Mouse (Mus musculus) activated CD4-positive, CD25-positive, alpha-beta regulatory T cell, adult 4 months (primary cell): ENCODE data around the gene Tiam1. TPM values are rescaled to one million over a fixed set of nuclear protein-coding genes. Genes with fewer than 3 reads are reported as not detected.

Experiments used
- ATAC-seq: one replicate; pipeline ENCODE4 v1.8.0; 2017
- polyA plus RNA-seq, 2 experiments: library from polyadenylated mRNA; unstranded; fragments of 100-300 nt; shearing (Covaris generic); gene quantifications; one replicate each; pipeline ENCODE4 v1.2.1; 2017

Tiam1 gene
- polyA plus RNA-seq, 2 experiments from 2014 or later: 49.7 to 53.9 TPM

GRCm38 (mm10) chr16:89946816-89947215, 196.8 kb downstream of the Tiam1 start:
- ATAC-seq: no peak

DNA sequence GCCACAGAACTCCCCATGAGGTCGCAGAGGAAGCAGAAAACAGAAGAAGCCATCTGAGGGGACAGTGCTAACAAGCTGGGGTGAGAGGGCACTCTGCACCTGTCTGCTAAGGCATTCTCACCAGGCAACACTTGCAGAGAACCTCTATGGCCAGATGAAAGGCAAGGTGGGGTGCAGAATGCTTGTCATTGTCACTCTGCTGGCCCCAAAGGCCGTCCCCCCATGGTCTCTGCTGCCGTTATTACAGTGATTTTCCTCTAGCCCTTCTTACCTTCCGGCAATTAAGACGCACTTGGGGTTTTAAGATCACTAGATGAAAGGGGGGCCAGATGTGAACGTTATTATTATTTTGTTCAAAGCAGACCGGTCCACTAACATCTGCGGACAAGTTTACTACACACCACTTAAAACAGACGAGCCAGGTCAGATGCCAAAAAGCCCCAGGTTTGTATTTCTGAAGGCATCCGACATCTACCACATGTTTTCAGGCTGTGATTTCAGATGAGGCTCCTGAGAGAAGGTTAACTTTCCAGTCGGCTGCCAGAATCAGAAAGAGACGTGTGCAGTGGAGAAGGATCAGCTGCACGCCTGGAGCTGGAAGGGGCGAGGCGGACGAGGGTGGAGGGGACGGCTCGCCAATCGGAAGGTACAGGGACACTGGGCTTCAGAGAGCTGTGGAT, 198.8 kb downstream of the Tiam1 start:
- no peak for ATAC-seq

DNA sequence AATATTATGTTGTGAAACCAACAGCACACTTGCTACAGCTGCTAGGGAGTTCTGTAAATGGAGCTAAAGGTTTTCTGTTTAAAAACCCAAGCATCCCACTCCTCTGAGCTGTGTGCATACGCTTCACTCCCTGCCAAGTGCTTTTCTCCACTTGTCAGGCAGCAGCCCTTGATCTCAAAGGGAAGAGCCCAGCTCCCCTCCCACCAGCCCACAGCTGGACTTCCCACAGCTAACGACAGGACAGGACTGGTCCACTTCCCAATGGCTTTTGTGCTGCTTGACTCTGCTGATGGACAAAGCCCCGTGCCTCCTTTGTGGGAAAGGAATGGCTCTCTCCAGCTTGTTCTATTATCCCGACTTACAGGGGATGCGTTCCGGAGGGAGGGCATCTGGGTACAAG, 199.5 kb downstream of the Tiam1 start:
- no peak for ATAC-seq

- ATAC-seq: peak; percentile 19
Measured at GRCm38 (mm10) chr16:89943267-89943971, 200.2 kb downstream of the Tiam1 start.

GRCm38 (mm10) chr16:89940696-89941095, 202.9 kb downstream of the Tiam1 start:
- no peak for ATAC-seq

DNA sequence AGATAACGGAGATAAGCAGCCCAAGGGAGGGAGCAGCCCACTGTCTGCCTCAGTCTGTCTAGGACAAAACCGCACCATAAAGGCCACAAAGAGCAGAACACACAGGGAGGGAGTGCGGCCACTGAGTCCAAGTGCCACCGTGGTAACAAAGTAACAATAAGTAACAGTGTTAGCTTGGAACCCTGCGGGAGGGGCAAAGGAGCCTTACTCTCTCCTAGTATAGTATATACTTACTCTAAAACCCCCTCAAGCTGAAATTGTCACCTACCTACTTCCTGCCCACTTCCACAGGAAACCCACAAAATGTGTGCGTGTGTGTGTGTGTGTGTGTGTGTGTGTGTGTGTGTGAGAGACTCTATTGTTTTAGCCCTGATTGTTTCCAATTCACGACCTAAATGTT, 205.3 kb downstream of the Tiam1 start:
- ATAC-seq: peak; percentile 96

GRCm38 (mm10) chr16:89936571-89936970, 207.0 kb downstream of the Tiam1 start:
- ATAC-seq: no peak

- no peak for ATAC-seq
Measured at GRCm38 (mm10) chr16:89935398-89935797, 208.2 kb downstream of the Tiam1 start.

GRCm38 (mm10) chr16:89934616-89935015, 209.0 kb downstream of the Tiam1 start:
- no peak for ATAC-seq

GRCm38 (mm10) chr16:89933976-89934375, 209.6 kb downstream of the Tiam1 start:
- no peak for ATAC-seq

- no peak for ATAC-seq
Measured at GRCm38 (mm10) chr16:89928611-89929010, 215.0 kb downstream of the Tiam1 start.

DNA sequence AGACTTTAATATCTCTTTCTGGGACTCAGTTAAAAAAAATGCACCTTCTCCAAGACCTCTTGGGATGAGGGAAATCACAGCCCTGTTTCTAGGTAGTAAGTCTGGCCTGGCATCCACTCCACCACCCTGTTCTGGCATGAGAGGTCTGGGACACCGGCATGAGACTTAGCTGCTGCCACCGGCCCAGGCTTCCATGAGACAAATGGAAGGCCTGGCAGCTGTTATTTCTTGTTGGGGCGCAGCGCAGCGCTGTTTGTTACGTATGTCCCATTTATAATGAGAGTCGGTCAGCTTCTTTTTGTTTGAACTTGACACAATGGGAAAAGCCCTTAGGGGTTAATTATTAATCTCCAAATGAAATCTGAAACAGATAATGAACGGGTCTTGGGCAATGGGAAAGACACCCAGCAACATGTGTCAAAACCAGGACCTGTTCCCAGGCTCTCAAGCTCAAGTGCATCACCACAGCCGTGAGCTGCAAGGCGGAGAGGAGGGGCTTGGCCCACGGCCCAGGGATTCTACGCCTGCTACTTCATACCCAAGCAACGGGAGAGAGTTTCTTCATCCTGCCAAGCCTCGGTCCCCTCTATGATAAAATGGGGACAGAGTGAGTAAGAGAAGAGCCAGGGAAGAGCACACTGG, 219.2 kb downstream of the Tiam1 start:
- no peak for ATAC-seq

- ATAC-seq: no peak
Measured at GRCm38 (mm10) chr16:89923311-89923710, 220.3 kb downstream of the Tiam1 start.

- ATAC-seq: no peak
Measured at GRCm38 (mm10) chr16:89922458-89922857, 221.1 kb downstream of the Tiam1 start.

DNA sequence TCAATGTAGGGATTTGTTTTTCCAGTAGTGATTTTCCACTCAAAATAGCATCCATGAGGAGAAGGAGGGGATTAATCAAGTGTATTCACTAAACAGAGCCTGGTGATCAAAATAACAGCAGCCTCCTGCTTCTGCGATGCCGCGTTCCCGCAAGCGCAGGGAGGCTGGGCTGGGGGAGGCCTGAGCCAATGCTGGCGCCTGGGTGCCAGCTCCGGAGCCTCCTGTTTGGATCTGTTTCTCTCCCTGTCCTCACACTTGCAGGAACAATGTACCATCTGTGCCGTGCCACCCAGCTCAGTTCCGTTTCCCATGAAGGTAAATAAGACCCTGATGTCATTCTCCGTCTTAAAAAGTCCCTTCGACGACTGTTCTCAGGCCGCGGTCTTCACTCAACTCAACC, 222.2 kb downstream of the Tiam1 start:
- ATAC-seq: no peak

GRCm38 (mm10) chr16:89920417-89920816, 223.2 kb downstream of the Tiam1 start:
- ATAC-seq: no peak

DNA sequence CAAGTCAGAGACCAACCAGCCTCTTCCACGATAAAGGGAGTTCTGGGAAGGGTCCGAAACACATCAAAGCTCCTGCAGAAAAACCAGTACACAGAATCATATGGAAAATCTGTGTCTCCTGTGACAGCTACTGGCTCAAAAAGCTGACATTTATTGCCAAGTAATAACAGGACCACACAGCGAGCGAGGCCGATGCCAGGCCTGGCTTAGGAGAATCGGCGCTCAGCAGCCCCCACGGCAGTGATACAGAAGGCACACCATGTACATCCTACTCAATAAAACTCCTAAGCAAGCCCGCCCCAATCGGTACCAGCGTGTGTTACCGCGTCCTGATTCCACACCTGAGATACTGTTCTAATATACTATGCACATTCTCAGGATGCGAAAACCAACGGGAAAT, 226.2 kb downstream of the Tiam1 start:
- ATAC-seq: no peak

DNA sequence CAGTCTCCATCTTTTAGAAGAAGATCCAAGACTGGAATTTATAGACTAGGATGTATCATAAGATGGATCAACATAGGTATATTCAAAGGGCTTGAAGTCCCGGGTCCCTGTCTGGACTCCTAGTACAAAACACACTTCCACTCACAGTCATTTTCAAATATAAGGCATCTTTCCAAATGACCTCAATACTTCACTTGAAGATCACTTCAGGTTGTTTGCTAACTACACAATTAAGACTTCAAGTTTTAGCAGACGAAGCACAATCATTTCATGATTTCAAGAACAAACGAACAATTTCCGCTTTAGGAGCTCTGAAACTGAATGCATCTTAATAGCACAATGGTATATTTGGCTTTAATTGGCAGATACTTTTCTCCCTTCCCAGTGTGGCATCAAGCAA, 228.6 kb downstream of the Tiam1 start:
- ATAC-seq: no peak

- no peak for ATAC-seq
Measured at GRCm38 (mm10) chr16:89912686-89913375, 230.7 kb downstream of the Tiam1 start.

DNA sequence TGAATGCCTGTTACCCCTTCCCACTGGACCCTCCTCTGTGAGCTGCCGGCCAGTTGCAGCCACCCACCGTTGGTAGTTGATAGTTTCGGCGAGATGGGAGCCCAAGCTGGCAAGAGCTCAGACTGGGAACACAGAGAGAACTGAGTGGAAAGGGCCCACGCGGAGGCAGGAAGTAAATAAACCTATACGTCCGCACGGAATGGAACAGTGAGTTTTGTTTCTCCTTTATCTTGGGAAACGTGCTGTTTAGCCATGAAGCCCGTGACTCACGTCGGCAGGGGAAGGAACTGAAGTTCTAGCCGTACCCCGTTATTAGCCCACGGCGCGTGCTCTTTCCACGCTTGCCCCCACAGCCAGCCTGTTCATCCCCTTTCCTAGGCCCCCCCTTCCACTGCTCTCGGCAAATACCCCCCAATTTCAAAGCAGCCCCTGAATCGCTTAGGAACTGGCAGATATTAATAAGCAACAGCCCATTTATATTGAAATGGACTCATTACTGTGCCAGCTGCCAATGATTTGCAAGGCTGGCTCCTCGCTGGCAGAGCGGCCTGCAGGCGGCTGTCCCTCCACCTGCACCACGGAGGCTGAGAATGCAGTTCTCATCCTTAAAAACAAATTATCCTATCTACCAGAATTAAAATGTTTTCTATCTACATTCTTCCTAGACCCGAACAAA, 234.0 kb downstream of the Tiam1 start:
- no peak for ATAC-seq

DNA sequence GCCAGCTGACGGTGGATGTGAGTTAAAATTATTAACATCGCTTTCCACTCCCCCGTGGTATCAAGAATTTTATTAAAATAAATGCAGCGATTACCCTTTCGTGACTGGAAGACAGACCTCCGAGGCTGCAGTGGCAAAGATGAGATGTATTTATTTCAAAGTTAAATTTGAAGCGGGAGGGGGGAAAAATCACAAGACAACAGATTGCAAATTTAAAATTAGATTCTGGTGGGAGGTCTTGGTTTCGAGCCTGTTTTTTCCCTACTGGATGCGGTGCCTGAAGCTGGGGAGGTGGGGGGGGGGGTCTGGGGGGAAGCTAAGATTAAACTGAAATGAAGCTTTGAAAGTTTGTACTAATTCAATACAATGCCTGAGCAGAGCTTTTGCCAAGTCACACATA, 235.9 kb downstream of the Tiam1 start:
- no peak for ATAC-seq

GRCm38 (mm10) chr16:89906909-89907308, 236.7 kb downstream of the Tiam1 start:
- no peak for ATAC-seq
